Mouse (Mus musculus) embryonic fibroblast, embryonic 13.5 days (primary cell): Measurements from ENCODE around the gene Luc7l3.

Experiments
- CTCF ChIP-seq: IDR thresholded peaks from 2 replicates; pipeline ENCODE4 v1.5.1; 2011; ENCODE audit warnings: mild to moderate bottlenecking, control low read depth, low read length, moderate library complexity, borderline replicate concordance; ENCODE audit not compliant: insufficient read depth
- POLR2A ChIP-seq: IDR thresholded peaks from 2 replicates; pipeline ENCODE4 v1.6.1; 2011; ENCODE audit warnings: low read depth, mild to moderate bottlenecking, control low read depth, low read length, moderate library complexity

DNA sequence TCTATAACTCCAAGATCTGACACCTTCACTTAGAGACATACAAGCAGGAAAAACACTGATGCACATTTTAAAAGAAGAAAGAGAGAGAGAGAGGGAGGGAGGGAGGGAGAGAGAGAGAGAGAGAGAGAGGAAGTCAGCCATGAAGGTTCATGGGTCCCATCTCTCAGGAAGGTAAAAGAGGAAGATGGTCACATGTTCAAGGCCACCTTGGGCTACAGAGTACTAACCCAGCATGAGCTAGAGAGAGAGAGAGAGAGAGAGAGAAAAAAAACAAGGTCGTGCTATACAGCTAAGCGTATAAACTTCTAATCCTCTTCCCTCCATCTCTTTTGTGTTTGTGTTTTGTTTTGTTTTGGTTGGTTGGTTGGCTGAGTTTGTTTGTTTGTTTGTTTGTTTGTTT, 50.8 kb downstream of the Luc7l3 start:
- TF ChIP-seq POLR2A (no peak), CTCF (no peak)
